Mouse (Mus musculus): Measurements from ENCODE around the gene Cyp2u1. TPM values are rescaled to one million over a fixed set of nuclear protein-coding genes. Genes with fewer than 3 reads are reported as not detected.

Cyp2u1 gene
- 3.9 and 4.3 TPM in 2 replicates for polyA plus RNA-seq (2015; fragmentation: Nextera tagmentation; extraction: Ambion mirVana)

DNA sequence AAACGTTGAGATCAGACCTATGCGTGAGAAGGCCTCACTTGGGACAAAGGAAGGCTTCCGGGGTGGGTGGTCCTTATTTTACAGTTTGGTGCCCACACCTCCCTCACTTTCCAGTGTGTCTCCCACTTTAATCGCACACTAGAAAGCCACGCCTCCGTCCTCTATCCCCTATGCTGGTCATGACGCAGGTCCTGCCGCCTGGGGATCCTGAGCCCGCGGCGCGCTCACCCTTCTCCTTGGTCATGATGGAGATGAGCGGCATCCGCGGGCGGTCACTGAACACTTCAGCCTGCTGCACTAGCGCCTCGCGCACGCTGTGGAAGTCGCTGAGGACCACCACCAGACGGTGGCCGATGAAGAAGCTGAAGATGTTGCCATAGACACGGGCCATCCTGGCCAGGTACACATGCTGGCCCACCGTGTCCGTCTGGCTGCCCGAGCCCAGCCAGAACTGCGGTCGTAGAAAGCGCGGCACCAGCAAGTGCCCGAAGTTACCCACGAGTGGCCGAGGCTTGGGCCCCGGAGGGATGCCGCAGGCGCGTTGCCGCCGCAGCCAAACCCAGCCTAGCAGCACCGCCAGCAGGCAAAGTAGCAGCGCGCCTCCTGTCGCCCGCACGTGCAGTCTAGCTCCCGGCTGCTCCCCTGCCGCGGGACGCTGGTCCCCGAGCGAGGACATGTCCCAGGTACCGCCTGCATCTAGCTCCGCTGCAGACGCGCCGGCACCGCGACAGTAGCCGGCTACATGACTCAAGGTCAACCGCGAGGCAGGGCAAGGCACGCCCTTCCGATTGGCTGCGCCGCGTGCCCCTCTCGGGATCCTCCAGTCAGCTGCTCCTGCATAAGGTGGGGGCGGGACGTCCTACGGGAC is at the start of gene Cyp2u1:
Gene Cyp2u1 (minus strand): TSS at position 776 of the 868 bp plus-strand sequence.
- H3K4me2 ChIP-seq (replicated peaks; ENCODE audit: low read depth, low read length) = peak within 1 kb of the TSS; percentile 100
- ATAC-seq (ENCODE audit: low FRiP score, low TSS enrichment) = peak; percentile 99
- no peaks in the 10 kb centered on the region for H3K27me3 ChIP-seq (ENCODE audit: insufficient read depth, low read length)
- 0 out of 2 replicates have a peak, but pooled peaks cover 3% of the 10 kb centered on the region for H3K4me1 ChIP-seq (ENCODE audit: insufficient read depth, low read length)
- H3K27ac ChIP-seq (ENCODE audit: low read length) = no peak within 1 kb of the TSS
- peak within 1 kb of the TSS; percentile 87 for H3K4me3 ChIP-seq (ENCODE audit: low read length)
- peak within 1 kb of the TSS; percentile 69 for H3K9ac ChIP-seq (replicated peaks; ENCODE audit: low read length)
- no peaks in the 10 kb centered on the region for H3K36me3 ChIP-seq (ENCODE audit: insufficient read depth, low read length)
- no peaks in the 10 kb centered on the region for H3K9me3 ChIP-seq (ENCODE audit: low read length)
- under 1% methylated on average over 71 of the region's 71 CpGs for WGBS

DNA sequence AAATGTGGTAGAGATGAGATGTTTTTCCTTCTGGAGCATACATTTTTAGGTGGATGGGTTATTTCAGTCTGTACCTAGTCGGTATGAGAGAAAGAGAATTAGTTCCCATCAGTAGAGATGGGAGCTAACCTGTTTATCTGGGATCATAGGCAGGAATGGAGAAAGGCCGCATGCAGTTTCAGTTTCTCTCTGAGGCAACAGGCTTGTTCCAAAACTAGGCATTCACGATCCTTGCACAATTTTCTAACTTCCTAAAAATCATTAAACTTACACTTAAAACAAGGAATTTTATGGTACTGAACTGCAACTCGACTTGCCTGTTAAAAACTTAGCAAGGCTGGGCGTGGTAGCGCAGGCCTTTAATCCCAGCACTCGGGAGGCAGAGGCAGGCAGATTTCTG is 47.5 kb upstream of the Cyp2u1 start:
- no peaks in the 10 kb centered on the region for H3K9me3 ChIP-seq (ENCODE audit: low read length)
- no peak for ATAC-seq (ENCODE audit: low FRiP score, low TSS enrichment)
- no peak overlapping the region for H3K9ac ChIP-seq (replicated peaks; ENCODE audit: low read length)
- H3K27ac ChIP-seq (ENCODE audit: low read length) = no peak overlapping the region
- no peak overlapping the region for H3K4me3 ChIP-seq (ENCODE audit: low read length)
- H3K4me1 ChIP-seq (ENCODE audit: insufficient read depth, low read length) = no peaks in the 10 kb centered on the region; the same call in 1 of the 2 replicates
- no peaks in the 10 kb centered on the region for H3K27me3 ChIP-seq (ENCODE audit: insufficient read depth, low read length)
- no peaks in the 10 kb centered on the region for H3K36me3 ChIP-seq (ENCODE audit: insufficient read depth, low read length)
- whole genome bisulfite sequencing = 88% methylated on average over 7 of the region's 7 CpGs
- no peak overlapping the region for H3K4me2 ChIP-seq (replicated peaks; ENCODE audit: low read depth, low read length)

DNA sequence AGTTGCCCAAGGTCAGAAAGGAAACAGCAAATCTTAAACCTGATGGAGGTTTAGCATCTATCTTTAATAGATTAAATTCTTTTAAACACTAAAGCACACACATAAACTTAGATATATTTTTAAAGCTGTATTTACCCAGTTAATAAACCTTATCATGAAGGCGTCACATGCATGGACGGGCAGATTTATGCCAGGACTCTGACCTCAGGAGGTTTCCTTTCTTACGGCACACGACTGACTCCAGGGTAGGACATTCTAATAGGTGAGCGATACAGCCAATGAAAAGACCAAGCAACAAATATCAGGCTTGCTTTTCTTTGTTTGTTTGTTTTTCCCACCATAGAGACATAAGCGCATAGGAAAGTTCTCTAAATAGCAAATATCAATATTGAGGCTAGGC is 46.0 kb upstream of the Cyp2u1 start:
- Histone ChIP-seq H3K27me3 (ENCODE audit: insufficient read depth, low read length) (no peaks in the 10 kb centered on the region), H3K4me2 (replicated peaks; ENCODE audit: low read depth, low read length) (no peak overlapping the region), H3K4me1 (ENCODE audit: insufficient read depth, low read length) (no peaks in the 10 kb centered on the region; the same call in 1 of the 2 replicates), H3K4me3 (ENCODE audit: low read length) (no peak overlapping the region), H3K9ac (replicated peaks; ENCODE audit: low read length) (no peak overlapping the region), H3K36me3 (ENCODE audit: insufficient read depth, low read length) (no peaks in the 10 kb centered on the region), H3K9me3 (ENCODE audit: low read length) (no peaks in the 10 kb centered on the region), H3K27ac (ENCODE audit: low read length) (no peak overlapping the region)
- ATAC-seq (ENCODE audit: low FRiP score, low TSS enrichment) = no peak
- 45% methylated on average over 6 of the region's 6 CpGs for WGBS

DNA sequence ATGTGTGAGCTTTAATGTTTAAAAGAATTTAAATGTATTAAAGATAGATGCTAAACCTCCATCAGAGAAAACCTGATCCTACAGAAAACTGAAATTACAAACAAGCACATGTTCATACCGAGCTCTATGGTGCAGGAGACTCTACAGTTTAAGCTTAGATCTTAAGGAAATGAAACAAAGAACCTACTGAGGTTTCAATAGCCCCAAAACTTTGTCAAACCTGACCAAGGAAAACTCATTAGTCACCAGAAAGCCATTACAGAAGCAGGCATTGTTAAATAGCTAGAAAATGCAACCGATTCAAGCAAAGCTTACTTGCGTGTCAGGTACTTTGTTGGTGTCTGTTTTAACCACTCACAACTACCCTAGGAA is 45.5 kb upstream of the Cyp2u1 start:
- 34% methylated on average over 3 of the region's 3 CpGs for WGBS

DNA sequence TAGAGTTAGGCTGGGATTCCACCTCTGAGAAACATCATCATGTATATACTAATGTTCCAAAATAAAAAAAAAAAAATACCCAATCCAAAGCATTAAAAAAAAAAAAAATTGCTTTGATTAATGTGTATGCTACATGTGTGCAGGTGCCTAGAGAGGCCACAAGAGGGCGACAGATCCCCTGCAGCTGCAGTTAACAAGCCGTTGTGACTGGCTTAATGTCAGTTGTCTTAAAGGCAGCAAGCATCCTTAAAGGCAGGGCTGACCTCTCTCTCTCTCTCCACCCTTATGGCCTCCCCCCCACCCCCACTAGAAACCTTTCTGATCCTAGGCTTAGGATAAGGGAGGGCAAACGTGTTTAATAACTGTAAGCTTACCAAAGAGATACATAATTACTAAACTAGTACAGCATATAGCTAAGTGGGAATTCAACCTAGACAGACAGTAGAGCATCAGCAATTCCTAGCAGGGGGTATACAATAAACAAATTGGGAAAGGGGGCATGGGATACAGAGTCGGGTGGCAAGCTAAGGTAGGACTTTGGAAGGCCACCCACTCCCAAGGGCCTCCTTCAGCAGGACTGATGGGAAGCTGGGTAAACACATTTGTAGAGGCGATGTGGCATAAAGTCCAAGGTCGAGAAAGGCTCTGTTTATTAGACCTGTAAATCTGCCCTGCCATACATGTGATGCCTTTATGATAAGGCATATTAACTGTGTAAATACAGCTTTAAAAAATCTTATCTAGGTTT is 45.0 kb upstream of the Cyp2u1 start:
- Histone ChIP-seq H3K27me3 (ENCODE audit: insufficient read depth, low read length) (no peaks in the 10 kb centered on the region), H3K27ac (ENCODE audit: low read length) (no peak overlapping the region), H3K9me3 (ENCODE audit: low read length) (no peaks in the 10 kb centered on the region), H3K36me3 (ENCODE audit: insufficient read depth, low read length) (no peaks in the 10 kb centered on the region), H3K9ac (replicated peaks; ENCODE audit: low read length) (no peak overlapping the region), H3K4me2 (replicated peaks; ENCODE audit: low read depth, low read length) (no peak overlapping the region), H3K4me3 (ENCODE audit: low read length) (no peak overlapping the region), H3K4me1 (ENCODE audit: insufficient read depth, low read length) (no peaks in the 10 kb centered on the region; the same call in 1 of the 2 replicates)
- 36% methylated on average over 6 of the region's 6 CpGs for WGBS
- peak; percentile 55; the same call in 1 of the 2 replicates for ATAC-seq (ENCODE audit: low FRiP score, low TSS enrichment)

More for the DNA sequence above, 45.5 kb upstream of the Cyp2u1 start:
- Histone ChIP-seq H3K27me3 (ENCODE audit: insufficient read depth, low read length) (no peaks in the 10 kb centered on the region), H3K4me3 (ENCODE audit: low read length) (no peak overlapping the region), H3K9me3 (ENCODE audit: low read length) (no peaks in the 10 kb centered on the region), H3K4me2 (replicated peaks; ENCODE audit: low read depth, low read length) (no peak overlapping the region), H3K9ac (replicated peaks; ENCODE audit: low read length) (no peak overlapping the region), H3K27ac (ENCODE audit: low read length) (no peak overlapping the region), H3K36me3 (ENCODE audit: insufficient read depth, low read length) (no peaks in the 10 kb centered on the region), H3K4me1 (ENCODE audit: insufficient read depth, low read length) (no peaks in the 10 kb centered on the region; the same call in 1 of the 2 replicates)
- no peak for ATAC-seq (ENCODE audit: low FRiP score, low TSS enrichment)

DNA sequence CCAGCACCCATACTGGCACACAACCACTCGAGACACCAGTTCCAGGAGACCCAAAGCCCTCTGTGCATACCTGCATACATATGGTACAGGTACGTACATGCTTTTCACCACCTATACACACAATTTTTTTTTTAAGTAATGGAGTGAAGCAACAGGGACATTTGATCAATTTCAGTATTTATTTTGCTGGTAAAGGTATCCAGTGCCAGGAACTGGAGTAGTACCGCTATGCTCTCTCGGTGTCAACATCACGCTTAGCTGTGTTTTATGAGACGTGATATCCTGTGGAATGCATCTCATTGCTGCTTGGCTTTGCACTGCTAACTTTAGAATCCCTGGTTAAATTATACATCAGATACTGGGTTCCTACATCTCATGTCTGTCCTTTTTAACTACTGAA is 42.9 kb upstream of the Cyp2u1 start:
- H3K4me2 ChIP-seq (replicated peaks; ENCODE audit: low read depth, low read length) = no peak overlapping the region
- H3K36me3 ChIP-seq (ENCODE audit: insufficient read depth, low read length) = no peaks in the 10 kb centered on the region
- WGBS = 70% methylated on average over 6 of the region's 6 CpGs
- no peak overlapping the region for H3K9ac ChIP-seq (replicated peaks; ENCODE audit: low read length)
- no peaks in the 10 kb centered on the region for H3K9me3 ChIP-seq (ENCODE audit: low read length)
- no peaks in the 10 kb centered on the region for H3K27me3 ChIP-seq (ENCODE audit: insufficient read depth, low read length)
- H3K4me3 ChIP-seq (ENCODE audit: low read length) = no peak overlapping the region
- no peak overlapping the region for H3K27ac ChIP-seq (ENCODE audit: low read length)
- no peak for ATAC-seq (ENCODE audit: low FRiP score, low TSS enrichment)
- H3K4me1 ChIP-seq (ENCODE audit: insufficient read depth, low read length) = peaks cover 7% of the 10 kb centered on the region

DNA sequence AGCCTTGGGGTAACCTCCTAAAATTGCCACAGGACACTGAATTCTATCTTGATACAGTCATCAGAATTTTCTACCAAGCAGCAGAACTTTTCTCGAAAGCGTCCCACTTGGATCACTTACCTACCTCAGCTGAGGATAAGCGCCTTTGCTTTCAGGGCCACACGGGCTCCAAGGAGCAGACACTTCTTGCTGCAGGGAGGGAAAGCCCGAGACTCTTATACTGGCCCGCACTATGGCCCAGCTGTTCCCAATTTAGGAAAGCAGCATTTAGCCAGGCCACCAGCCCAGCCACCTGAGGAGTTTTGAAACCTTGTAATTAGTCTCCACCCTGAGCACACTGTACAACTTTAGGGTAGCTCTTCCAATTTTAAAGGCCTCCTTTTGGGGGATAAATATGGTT is 40.3 kb upstream of the Cyp2u1 start:
- no peak overlapping the region for H3K27ac ChIP-seq (ENCODE audit: low read length)
- no peaks in the 10 kb centered on the region for H3K9me3 ChIP-seq (ENCODE audit: low read length)
- ATAC-seq (ENCODE audit: low FRiP score, low TSS enrichment) = no peak
- no peak overlapping the region for H3K4me3 ChIP-seq (ENCODE audit: low read length)
- 91% methylated on average over 6 of the region's 6 CpGs for WGBS
- no peak overlapping the region for H3K4me2 ChIP-seq (replicated peaks; ENCODE audit: low read depth, low read length)
- no peaks in the 10 kb centered on the region for H3K27me3 ChIP-seq (ENCODE audit: insufficient read depth, low read length)
- no peaks in the 10 kb centered on the region for H3K36me3 ChIP-seq (ENCODE audit: insufficient read depth, low read length)
- no peak overlapping the region for H3K9ac ChIP-seq (replicated peaks; ENCODE audit: low read length)
- H3K4me1 ChIP-seq (ENCODE audit: insufficient read depth, low read length) = peaks cover 15% of the 10 kb centered on the region; the same call in 1 of the 2 replicates

DNA sequence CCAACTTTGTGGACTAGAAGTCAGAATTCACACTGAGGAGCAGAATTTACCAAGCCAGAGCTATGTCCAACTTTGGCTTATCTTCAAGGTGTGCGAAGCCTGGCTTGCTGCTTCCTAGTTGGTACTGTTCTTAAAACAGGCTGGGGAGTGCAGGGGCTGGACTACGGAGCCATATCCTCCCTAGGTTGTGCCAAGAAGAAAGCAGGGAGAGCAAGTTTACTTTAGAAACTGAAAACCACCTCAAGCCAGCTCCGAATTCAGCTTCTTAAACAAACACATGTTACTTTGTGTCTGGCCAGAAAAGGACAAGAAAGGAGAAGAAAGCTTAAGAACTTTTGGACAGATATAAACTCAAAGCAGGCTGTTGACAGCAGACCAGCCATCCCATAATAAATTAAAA is 37.9 kb upstream of the Cyp2u1 start:
- no peak overlapping the region for H3K4me2 ChIP-seq (replicated peaks; ENCODE audit: low read depth, low read length)
- no peak; the same call in 1 of the 2 replicates for ATAC-seq (ENCODE audit: low FRiP score, low TSS enrichment)
- no peaks in the 10 kb centered on the region for H3K9me3 ChIP-seq (ENCODE audit: low read length)
- H3K4me1 ChIP-seq (ENCODE audit: insufficient read depth, low read length) = peaks cover 15% of the 10 kb centered on the region; the same call in 1 of the 2 replicates
- no peak overlapping the region for H3K4me3 ChIP-seq (ENCODE audit: low read length)
- H3K9ac ChIP-seq (replicated peaks; ENCODE audit: low read length) = peak overlapping the region; percentile 38; the same call in 1 of the 2 replicates
- H3K36me3 ChIP-seq (ENCODE audit: insufficient read depth, low read length) = no peaks in the 10 kb centered on the region
- 0 out of 2 replicates have a peak overlapping the region, but pooled peaks have one; percentile 29 for H3K27ac ChIP-seq (ENCODE audit: low read length)
- no peaks in the 10 kb centered on the region for H3K27me3 ChIP-seq (ENCODE audit: insufficient read depth, low read length)
- 28% methylated on average over 3 of the region's 3 CpGs for WGBS

DNA sequence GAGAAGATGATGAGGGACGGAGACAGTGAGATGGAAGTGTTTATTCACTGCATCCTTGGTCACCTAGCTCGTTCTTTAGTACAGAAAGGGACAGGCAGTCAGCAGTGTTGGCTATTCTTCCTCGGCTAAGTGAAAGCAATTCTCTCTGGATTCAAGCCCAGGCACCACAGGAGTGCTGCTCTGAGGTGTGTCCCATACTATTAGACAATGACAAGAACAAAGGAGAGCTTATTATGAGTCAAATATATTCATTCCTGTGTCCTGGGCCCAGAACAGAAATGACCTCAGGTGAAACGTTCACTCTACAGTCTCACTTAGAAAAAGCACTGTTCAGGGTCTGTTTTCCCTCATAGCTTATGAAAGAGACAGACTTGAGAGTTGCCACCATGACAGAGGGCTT is 36.3 kb upstream of the Cyp2u1 start:
- Histone ChIP-seq H3K4me1 (ENCODE audit: insufficient read depth, low read length) (peaks cover 27% of the 10 kb centered on the region), H3K4me3 (ENCODE audit: low read length) (no peak overlapping the region), H3K27me3 (ENCODE audit: insufficient read depth, low read length) (no peaks in the 10 kb centered on the region), H3K9me3 (ENCODE audit: low read length) (no peaks in the 10 kb centered on the region), H3K4me2 (replicated peaks; ENCODE audit: low read depth, low read length) (no peak overlapping the region), H3K27ac (ENCODE audit: low read length) (no peak overlapping the region), H3K9ac (replicated peaks; ENCODE audit: low read length) (no peak overlapping the region), H3K36me3 (ENCODE audit: insufficient read depth, low read length) (no peaks in the 10 kb centered on the region)
- 80% methylated on average over 4 of the region's 4 CpGs for WGBS
- ATAC-seq (ENCODE audit: low FRiP score, low TSS enrichment) = no peak
